Mouse (Mus musculus): ENCODE data around the gene Prepl.

Gene Prepl

GRCm38 (mm10) chr17:85090120-85091099 is at the start of gene Prepl, which contains the start of gene Camkmt:
Gene Prepl, minus strand, starts transcription at chr17:85090241.
Gene Camkmt, plus strand, starts transcription at chr17:85090552.
- peak; percentile 96 for DNase-seq (ENCODE audit: low spot score in 2 of 2)

DNA sequence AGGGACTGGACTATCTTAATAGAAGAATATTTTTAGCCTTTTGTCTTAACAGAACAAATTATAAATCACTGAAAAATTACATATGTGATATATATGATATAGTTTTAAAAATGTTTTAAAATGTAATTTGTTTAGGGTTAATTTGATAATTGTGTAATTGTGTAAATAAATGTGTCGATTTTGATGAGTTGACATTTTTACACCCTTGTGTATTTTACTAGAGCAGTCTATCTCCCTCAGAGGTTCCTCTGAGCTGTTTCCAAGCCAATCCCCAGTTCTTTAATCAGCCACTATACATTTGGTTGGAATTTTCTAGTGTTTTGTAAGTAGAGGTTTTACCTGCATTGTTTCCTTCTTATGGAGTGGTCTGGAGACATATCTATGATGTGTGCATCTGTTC is 48.4 kb upstream of the Prepl start:
- DNase-seq (ENCODE audit: low spot score in 2 of 2): no peak

- peak; percentile 74 for DNase-seq (ENCODE audit: low spot score in 2 of 2)
These were observed 26.6 kb upstream of the Prepl start for GRCm38 (mm10) chr17:85116643-85117042.

- no peak for DNase-seq (ENCODE audit: low spot score in 2 of 2)
These were observed 23.4 kb upstream of the Prepl start for GRCm38 (mm10) chr17:85113441-85113840.

DNA sequence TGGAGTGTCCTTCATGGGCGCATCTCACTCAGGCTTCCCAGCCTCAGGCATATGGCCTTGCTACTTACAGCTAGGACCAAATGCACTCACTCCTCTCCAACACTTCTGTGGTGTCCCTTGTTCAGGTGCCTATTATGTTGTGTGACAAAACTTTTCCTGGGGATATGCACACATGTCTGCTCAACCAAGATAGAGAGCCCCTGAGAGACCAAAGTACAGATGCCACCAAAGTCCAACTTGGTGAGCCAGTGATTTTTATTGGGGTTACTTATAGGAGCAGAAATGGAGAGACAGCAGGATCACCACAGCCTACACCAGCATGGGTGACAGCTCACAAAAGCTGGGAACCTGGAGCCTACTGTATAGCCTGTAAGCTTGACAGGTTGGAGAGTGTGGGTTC is 20.6 kb upstream of the Prepl start:
- no peak for DNase-seq (ENCODE audit: low spot score in 2 of 2)

DNA sequence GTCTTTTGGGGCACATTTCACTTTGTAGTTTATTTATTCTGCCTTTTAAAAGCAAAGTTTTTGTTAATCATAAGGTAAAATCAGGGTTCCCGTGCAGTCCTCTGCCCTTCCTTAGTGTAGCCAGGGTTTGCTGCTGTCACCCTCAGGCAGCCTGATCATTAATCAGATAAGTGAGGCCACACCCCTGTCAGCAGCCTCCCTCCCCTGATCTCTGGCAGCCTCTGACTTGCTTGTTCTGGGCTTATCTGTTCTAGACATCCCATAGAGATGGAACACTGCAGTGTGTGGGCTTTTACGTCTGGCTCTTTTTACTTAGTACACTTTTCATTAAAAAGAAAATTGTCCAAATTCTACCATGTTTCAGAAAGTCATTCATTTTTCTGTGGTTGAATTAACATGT is 13.3 kb upstream of the Prepl start:
- no peak for DNase-seq (ENCODE audit: low spot score in 2 of 2)

DNA sequence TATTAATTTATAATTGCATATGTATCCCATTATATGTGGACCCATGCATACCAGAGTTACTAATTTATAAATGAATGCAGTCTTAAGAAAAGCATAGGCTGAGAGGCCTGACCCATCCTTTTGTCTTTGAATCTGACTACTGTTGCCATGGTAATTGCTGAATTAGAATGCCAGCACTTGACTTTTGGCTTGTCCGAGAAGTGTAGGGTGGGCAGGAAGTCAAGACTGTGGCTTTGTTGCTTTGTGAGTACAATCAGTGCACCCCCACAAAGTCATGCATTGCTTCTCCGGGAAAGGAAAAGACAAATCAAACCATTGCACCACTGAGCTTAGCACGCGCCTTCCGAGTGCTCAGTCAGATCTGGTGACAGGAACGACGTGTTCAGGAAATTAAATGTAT is 11.7 kb upstream of the Prepl start:
- DNase-seq (ENCODE audit: low spot score in 2 of 2): no peak

DNA sequence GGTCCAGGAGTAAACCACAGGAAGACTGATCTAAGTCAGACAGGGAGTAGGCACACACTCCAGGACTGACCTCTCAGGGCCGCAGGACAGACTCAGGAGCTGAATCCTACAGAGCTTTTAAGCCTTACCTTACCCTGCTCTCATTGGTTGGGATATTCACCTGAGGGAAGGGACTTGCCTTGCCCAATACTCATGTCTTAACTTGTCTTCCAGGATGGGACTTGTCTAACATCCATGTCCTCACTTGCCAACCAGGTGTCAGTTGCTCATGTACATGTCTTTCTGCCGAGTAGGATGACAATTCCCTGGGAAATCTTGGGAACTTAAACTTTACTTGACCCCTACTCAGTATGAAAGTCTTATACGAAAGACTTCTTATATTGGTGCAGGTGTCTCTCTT is 10.2 kb upstream of the Prepl start:
- no peak for DNase-seq (ENCODE audit: low spot score in 2 of 2)

DNA sequence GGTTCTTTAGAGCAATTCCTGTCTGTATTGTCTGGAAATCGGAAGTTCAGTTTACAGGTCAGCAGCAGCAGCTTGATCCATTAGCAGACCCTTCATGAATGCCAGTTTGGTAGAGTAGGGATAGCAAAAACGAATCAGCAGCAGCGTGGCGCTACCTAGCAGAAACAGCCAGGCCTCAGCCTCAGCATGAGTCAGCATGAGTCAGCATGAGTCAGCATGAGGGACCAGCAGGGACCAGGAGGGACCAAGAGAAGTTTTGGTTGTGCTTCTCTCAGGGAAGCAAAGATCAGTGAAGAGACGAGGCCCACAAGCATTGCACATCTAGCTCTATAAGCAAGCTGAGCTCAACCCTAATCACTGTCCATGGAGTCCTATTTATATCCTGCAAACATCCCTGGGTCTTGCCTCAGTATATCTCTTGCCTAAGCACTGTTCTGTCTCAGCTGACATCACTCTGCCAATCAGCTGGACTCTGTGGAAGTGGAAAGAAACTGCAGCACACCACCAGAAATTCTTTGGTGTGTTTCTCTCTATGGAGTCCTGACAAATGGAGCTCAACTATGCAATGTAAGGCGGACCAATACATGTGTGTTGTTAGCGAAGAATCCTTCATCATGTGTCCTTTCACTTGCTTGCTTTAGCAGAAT is 8.8 kb upstream of the Prepl start:
- no peak for DNase-seq (ENCODE audit: low spot score in 2 of 2)

- no peak for DNase-seq (ENCODE audit: low spot score in 2 of 2)
These were observed 6.4 kb upstream of the Prepl start for GRCm38 (mm10) chr17:85096396-85096795.

- no peak for DNase-seq (ENCODE audit: low spot score in 2 of 2)
These were observed 1.7 kb upstream of the Prepl start for GRCm38 (mm10) chr17:85091762-85092161.

- no peak for DNase-seq (ENCODE audit: low spot score in 2 of 2)
These were observed 420 bp downstream of the Prepl start for GRCm38 (mm10) chr17:85089621-85090020.

DNA sequence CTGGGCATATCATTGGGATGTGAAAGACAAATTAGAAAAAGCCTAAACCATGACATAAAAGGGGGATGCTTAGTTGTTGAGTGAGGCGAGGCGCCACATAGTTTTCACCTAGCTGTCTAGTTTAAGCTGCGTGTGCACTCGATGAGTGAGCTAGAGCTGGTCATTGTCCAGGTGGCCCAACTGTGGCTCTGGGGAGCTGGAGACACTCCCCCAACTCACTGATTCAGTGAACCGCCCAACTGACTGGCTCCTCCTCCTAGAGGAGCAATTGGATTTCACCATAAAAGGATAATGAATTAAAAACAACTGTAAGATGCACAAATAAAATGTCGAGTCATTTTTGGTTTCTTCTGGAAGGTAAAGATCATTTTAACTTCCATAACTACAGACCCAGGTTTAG is 1.0 kb downstream of the Prepl start:
- DNase-seq (ENCODE audit: low spot score in 2 of 2): no peak

GRCm38 (mm10) chr17:85088401-85088800 is 1.6 kb downstream of the Prepl start:
- DNase-seq (ENCODE audit: low spot score in 2 of 2): no peak

GRCm38 (mm10) chr17:85087591-85087990 is 2.5 kb downstream of the Prepl start:
- DNase-seq (ENCODE audit: low spot score in 2 of 2): no peak

DNA sequence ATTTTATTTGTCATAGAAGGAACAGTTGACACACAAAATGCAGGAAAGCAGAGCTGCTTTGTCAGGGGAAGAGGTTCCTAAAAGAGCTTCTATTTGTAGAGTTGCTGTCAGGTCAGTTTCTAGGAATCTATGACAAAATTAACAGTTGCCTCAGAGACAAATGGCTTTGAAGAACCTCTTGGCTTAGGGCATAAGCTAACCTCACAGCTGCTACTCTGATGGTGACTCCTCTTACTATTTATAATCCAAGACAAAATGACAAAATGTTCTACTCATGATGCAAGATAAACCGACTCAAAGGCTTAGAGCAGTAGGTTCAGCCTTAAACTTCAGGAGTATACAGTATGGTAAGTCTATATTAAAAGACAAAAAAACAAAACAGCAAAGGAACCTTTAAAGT is 3.5 kb downstream of the Prepl start:
- no peak for DNase-seq (ENCODE audit: low spot score in 2 of 2)

DNA sequence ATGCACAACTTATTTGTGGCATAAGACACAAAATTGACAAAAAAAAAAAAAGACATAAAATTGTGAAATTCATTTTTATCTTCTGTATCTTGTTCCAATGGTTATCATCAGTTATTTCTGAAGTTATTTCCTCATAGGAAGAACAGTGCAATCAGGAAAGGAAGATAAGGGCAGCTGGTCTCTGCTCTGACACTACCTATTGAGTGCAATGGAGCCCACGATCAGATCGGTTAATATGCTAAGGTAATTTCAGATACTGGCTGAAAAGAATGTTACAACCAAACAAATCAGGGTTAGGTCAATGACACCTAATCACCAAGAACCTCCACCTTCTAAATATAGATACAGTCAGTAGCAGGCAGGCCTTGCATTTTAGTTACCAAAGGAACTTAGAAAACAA is 4.7 kb downstream of the Prepl start:
- DNase-seq (ENCODE audit: low spot score in 2 of 2): no peak

DNA sequence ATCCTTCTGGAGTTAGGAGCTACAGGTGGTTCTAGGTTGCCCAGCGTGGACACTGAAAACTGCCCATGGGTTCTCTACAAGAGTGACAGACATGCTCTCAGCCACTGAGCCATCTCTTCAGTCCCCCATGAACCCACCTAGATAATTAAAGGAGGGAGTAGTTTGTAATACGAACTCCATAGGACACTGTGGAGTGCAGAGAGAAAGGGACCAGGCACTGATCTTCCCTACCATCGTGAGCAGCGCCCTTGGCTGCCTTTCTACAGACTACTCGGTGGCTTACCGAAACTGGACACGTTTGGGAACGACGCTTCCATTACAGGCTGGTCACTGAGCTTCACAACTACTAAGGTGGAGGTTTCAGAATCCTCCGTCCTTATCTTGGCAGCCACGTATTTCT is 9.3 kb downstream of the Prepl start:
- DNase-seq (ENCODE audit: low spot score in 2 of 2): no peak

- no peak for DNase-seq (ENCODE audit: low spot score in 2 of 2)
These were observed 10.8 kb downstream of the Prepl start for GRCm38 (mm10) chr17:85079276-85079675.

- no peak for DNase-seq (ENCODE audit: low spot score in 2 of 2)
These were observed 16.0 kb downstream of the Prepl start for GRCm38 (mm10) chr17:85074083-85074482.

GRCm38 (mm10) chr17:85073214-85073613 is 16.8 kb downstream of the Prepl start:
- DNase-seq (ENCODE audit: low spot score in 2 of 2): no peak

DNA sequence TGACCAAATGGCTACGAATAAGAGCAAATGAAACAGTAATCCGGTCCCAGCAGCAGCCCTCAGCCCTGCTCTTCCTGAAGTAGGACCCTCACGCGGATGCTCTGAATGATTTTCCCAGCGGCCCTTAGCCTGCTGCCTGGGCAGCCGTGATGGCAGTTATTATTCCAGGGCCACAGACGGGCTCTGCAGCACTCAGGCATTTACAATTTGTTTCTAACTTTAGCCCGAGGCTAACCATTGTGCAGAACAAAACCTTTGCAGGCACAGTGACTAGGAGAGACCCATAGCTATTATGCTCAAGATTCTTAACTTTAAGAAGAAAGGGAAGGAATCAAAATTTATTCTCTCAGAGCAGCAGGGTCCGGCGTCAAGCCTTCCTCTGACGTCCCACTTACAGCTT is 17.7 kb downstream of the Prepl start:
- DNase-seq (ENCODE audit: low spot score in 2 of 2): no peak

All from right cerebral cortex, adult 2 months (tissue).